Mouse (Mus musculus) C2C12 (cell line): ENCODE measurements at regions not wholly inside any gene's neighbourhood (a gene's known extent, or its start where the extent isn't known, plus 50 kb on each side); places are given as distances from the start of the nearest gene placed in this dataset.

Source experiments
- CEBPB ChIP-seq: IDR thresholded peaks from one replicate; pipeline ENCODE4 v1.6.1; 2011; ENCODE audit warnings: low read depth, mild to moderate bottlenecking, control low read depth, moderate library complexity
- CTCF ChIP-seq: IDR thresholded peaks from one replicate; pipeline ENCODE4 v1.5.1; 2011; ENCODE audit not compliant: control insufficient read depth, insufficient read depth, insufficient read length
- MYOD1 ChIP-seq: IDR thresholded peaks from one replicate; pipeline ENCODE4 v1.6.1; 2011; ENCODE audit warnings: low read depth; ENCODE audit not compliant: control insufficient read depth, insufficient read length
- MYOG ChIP-seq: IDR thresholded peaks from one replicate; pipeline ENCODE4 v1.6.1; 2011; ENCODE audit not compliant: control insufficient read depth, insufficient read length; ENCODE audit errors: extremely low read depth

DNA sequence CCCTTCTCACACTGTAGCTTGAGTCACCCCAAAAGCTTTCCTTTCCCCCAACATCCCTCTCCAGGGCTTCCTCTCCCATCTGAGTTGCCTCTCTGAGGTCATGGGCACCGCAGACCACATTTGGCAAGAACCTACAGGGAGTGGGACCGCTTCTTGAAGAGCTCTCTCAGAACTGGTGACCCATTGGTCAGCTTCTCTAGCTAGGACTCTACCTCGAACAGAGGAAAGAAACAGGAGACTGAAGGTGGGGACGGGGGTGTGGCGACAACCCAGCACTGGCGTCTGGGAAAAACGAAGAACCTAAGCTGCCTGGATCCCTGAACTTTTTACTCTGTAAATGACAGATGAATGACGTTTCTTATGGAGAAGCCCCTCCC, 51.8 kb upstream of the Cdkn2aipnl start:
- no peak for TF ChIP-seq CTCF
- no peak for TF ChIP-seq MYOD1
- no peak for TF ChIP-seq CEBPB
- no peak for TF ChIP-seq MYOG
